Mouse (Mus musculus): ENCODE data around the gene Zfp750. TPM values are rescaled to one million over a fixed set of nuclear protein-coding genes. Genes with fewer than 3 reads are reported as not detected.

Zfp750 gene
- polyA plus RNA-seq, 1 experiment from 2014 or later: 0.38 TPM

GRCm38 (mm10) chr11:121544755-121545397 is 25.7 kb upstream of the Zfp750 start:
- H3K27ac ChIP-seq (ENCODE audit: low read depth, low read length): no peak overlapping the region
- no peak for ATAC-seq
- H3K27me3 ChIP-seq (replicated peaks; ENCODE audit: control insufficient read depth, insufficient read depth, low read length): no peaks in the 10 kb centered on the region
- peaks cover 9% of the 10 kb centered on the region for H3K4me1 ChIP-seq (ENCODE audit: control insufficient read depth, insufficient read depth, low read depth, low read length)
- no peaks in the 10 kb centered on the region for H3K9me3 ChIP-seq (ENCODE audit: control insufficient read depth, low read length)
- H3K36me3 ChIP-seq (ENCODE audit: control insufficient read depth, insufficient read depth, low read length): no peaks in the 10 kb centered on the region
- H3K4me2 ChIP-seq (ENCODE audit: low read length): no peak overlapping the region
- WGBS: 78% methylated on average over 7 of the region's 7 CpGs
- no peak overlapping the region for H3K9ac ChIP-seq (ENCODE audit: low read depth, low read length)
- H3K4me3 ChIP-seq (ENCODE audit: low read length): no peak overlapping the region

GRCm38 (mm10) chr11:121543922-121544321 is 24.8 kb upstream of the Zfp750 start:
- ATAC-seq: peak; percentile 20; the same call in 1 of the 2 replicates
- Histone ChIP-seq H3K27me3 (replicated peaks; ENCODE audit: control insufficient read depth, insufficient read depth, low read length) (no peaks in the 10 kb centered on the region), H3K4me2 (ENCODE audit: low read length) (no peak overlapping the region), H3K9me3 (ENCODE audit: control insufficient read depth, low read length) (no peaks in the 10 kb centered on the region), H3K36me3 (ENCODE audit: control insufficient read depth, insufficient read depth, low read length) (no peaks in the 10 kb centered on the region), H3K27ac (ENCODE audit: low read depth, low read length) (no peak overlapping the region; the same call in 1 of the 2 replicates), H3K4me3 (ENCODE audit: low read length) (no peak overlapping the region), H3K9ac (ENCODE audit: low read depth, low read length) (no peak overlapping the region), H3K4me1 (ENCODE audit: control insufficient read depth, insufficient read depth, low read depth, low read length) (no peaks in the 10 kb centered on the region; the same call in 1 of the 2 replicates)
- 85% methylated on average over 9 of the region's 9 CpGs for WGBS

GRCm38 (mm10) chr11:121543287-121543856 is 24.2 kb upstream of the Zfp750 start:
- H3K27ac ChIP-seq (ENCODE audit: low read depth, low read length): no peak overlapping the region
- no peak for ATAC-seq
- H3K36me3 ChIP-seq (ENCODE audit: control insufficient read depth, insufficient read depth, low read length): no peaks in the 10 kb centered on the region
- no peak overlapping the region for H3K4me2 ChIP-seq (ENCODE audit: low read length)
- no peaks in the 10 kb centered on the region for H3K9me3 ChIP-seq (ENCODE audit: control insufficient read depth, low read length)
- no peaks in the 10 kb centered on the region for H3K27me3 ChIP-seq (replicated peaks; ENCODE audit: control insufficient read depth, insufficient read depth, low read length)
- H3K4me1 ChIP-seq (ENCODE audit: control insufficient read depth, insufficient read depth, low read depth, low read length): no peaks in the 10 kb centered on the region
- WGBS: 90% methylated on average over 5 of the region's 5 CpGs
- no peak overlapping the region for H3K4me3 ChIP-seq (ENCODE audit: low read length)
- no peak overlapping the region for H3K9ac ChIP-seq (ENCODE audit: low read depth, low read length)

GRCm38 (mm10) chr11:121542471-121542870 is 23.3 kb upstream of the Zfp750 start:
- Histone ChIP-seq H3K9me3 (ENCODE audit: control insufficient read depth, low read length) (no peaks in the 10 kb centered on the region), H3K4me3 (ENCODE audit: low read length) (no peak overlapping the region), H3K27ac (ENCODE audit: low read depth, low read length) (no peak overlapping the region), H3K4me2 (ENCODE audit: low read length) (no peak overlapping the region), H3K36me3 (ENCODE audit: control insufficient read depth, insufficient read depth, low read length) (no peaks in the 10 kb centered on the region), H3K9ac (ENCODE audit: low read depth, low read length) (no peak overlapping the region), H3K4me1 (ENCODE audit: control insufficient read depth, insufficient read depth, low read depth, low read length) (no peaks in the 10 kb centered on the region), H3K27me3 (replicated peaks; ENCODE audit: control insufficient read depth, insufficient read depth, low read length) (no peaks in the 10 kb centered on the region)
- ATAC-seq: no peak
- WGBS: 88% methylated on average over 4 of the region's 4 CpGs

- no peaks in the 10 kb centered on the region for H3K4me1 ChIP-seq (ENCODE audit: control insufficient read depth, insufficient read depth, low read depth, low read length)
- H3K4me2 ChIP-seq (ENCODE audit: low read length): no peak overlapping the region
- H3K9ac ChIP-seq (ENCODE audit: low read depth, low read length): no peak overlapping the region
- H3K9me3 ChIP-seq (ENCODE audit: control insufficient read depth, low read length): no peaks in the 10 kb centered on the region
- no peak overlapping the region for H3K4me3 ChIP-seq (ENCODE audit: low read length)
- H3K36me3 ChIP-seq (ENCODE audit: control insufficient read depth, insufficient read depth, low read length): no peaks in the 10 kb centered on the region
- no peak for ATAC-seq
- no peak overlapping the region for H3K27ac ChIP-seq (ENCODE audit: low read depth, low read length)
- no peaks in the 10 kb centered on the region for H3K27me3 ChIP-seq (replicated peaks; ENCODE audit: control insufficient read depth, insufficient read depth, low read length)
- 48% methylated on average over 3 of the region's 3 CpGs for WGBS
Measured at GRCm38 (mm10) chr11:121536528-121536927, 17.4 kb upstream of the Zfp750 start.

- WGBS: 90% methylated on average over 3 of the region's 3 CpGs
- Histone ChIP-seq H3K27me3 (replicated peaks; ENCODE audit: control insufficient read depth, insufficient read depth, low read length) (no peaks in the 10 kb centered on the region), H3K27ac (ENCODE audit: low read depth, low read length) (no peak overlapping the region), H3K4me2 (ENCODE audit: low read length) (no peak overlapping the region), H3K4me1 (ENCODE audit: control insufficient read depth, insufficient read depth, low read depth, low read length) (no peaks in the 10 kb centered on the region), H3K36me3 (ENCODE audit: control insufficient read depth, insufficient read depth, low read length) (no peaks in the 10 kb centered on the region), H3K4me3 (ENCODE audit: low read length) (no peak overlapping the region), H3K9me3 (ENCODE audit: control insufficient read depth, low read length) (no peaks in the 10 kb centered on the region), H3K9ac (ENCODE audit: low read depth, low read length) (no peak overlapping the region)
- ATAC-seq: no peak
Measured at GRCm38 (mm10) chr11:121529747-121530146, 10.6 kb upstream of the Zfp750 start.

- H3K36me3 ChIP-seq (ENCODE audit: control insufficient read depth, insufficient read depth, low read length): no peaks in the 10 kb centered on the region
- WGBS: 94% methylated on average over 7 of the region's 7 CpGs
- no peak overlapping the region for H3K4me3 ChIP-seq (ENCODE audit: low read length)
- H3K9me3 ChIP-seq (ENCODE audit: control insufficient read depth, low read length): no peaks in the 10 kb centered on the region
- H3K27ac ChIP-seq (ENCODE audit: low read depth, low read length): no peak overlapping the region
- H3K9ac ChIP-seq (ENCODE audit: low read depth, low read length): no peak overlapping the region
- H3K4me2 ChIP-seq (ENCODE audit: low read length): no peak overlapping the region
- H3K4me1 ChIP-seq (ENCODE audit: control insufficient read depth, insufficient read depth, low read depth, low read length): no peaks in the 10 kb centered on the region; the same call in 1 of the 2 replicates
- no peak for ATAC-seq
- no peaks in the 10 kb centered on the region for H3K27me3 ChIP-seq (replicated peaks; ENCODE audit: control insufficient read depth, insufficient read depth, low read length)
Measured at GRCm38 (mm10) chr11:121524191-121524590, 5.1 kb upstream of the Zfp750 start.

- peaks cover 3% of the 10 kb centered on the region for H3K4me1 ChIP-seq (ENCODE audit: control insufficient read depth, insufficient read depth, low read depth, low read length)
- H3K4me3 ChIP-seq (ENCODE audit: low read length): no peak overlapping the region
- 92% methylated on average over 4 of the region's 4 CpGs for WGBS
- H3K9me3 ChIP-seq (ENCODE audit: control insufficient read depth, low read length): no peaks in the 10 kb centered on the region
- no peak overlapping the region for H3K9ac ChIP-seq (ENCODE audit: low read depth, low read length)
- no peaks in the 10 kb centered on the region for H3K36me3 ChIP-seq (ENCODE audit: control insufficient read depth, insufficient read depth, low read length)
- no peak overlapping the region for H3K4me2 ChIP-seq (ENCODE audit: low read length)
- no peak overlapping the region for H3K27ac ChIP-seq (ENCODE audit: low read depth, low read length)
- no peak for ATAC-seq
- no peaks in the 10 kb centered on the region for H3K27me3 ChIP-seq (replicated peaks; ENCODE audit: control insufficient read depth, insufficient read depth, low read length)
Measured at GRCm38 (mm10) chr11:121522156-121522762, 3.1 kb upstream of the Zfp750 start.

GRCm38 (mm10) chr11:121520761-121521160 is 1.6 kb upstream of the Zfp750 start:
- Histone ChIP-seq H3K4me1 (ENCODE audit: control insufficient read depth, insufficient read depth, low read depth, low read length) (peaks cover 5% of the 10 kb centered on the region), H3K36me3 (ENCODE audit: control insufficient read depth, insufficient read depth, low read length) (no peaks in the 10 kb centered on the region), H3K27me3 (replicated peaks; ENCODE audit: control insufficient read depth, insufficient read depth, low read length) (no peaks in the 10 kb centered on the region), H3K9me3 (ENCODE audit: control insufficient read depth, low read length) (no peaks in the 10 kb centered on the region), H3K4me3 (ENCODE audit: low read length) (no peak overlapping the region), H3K9ac (ENCODE audit: low read depth, low read length) (no peak overlapping the region), H3K4me2 (ENCODE audit: low read length) (no peak overlapping the region), H3K27ac (ENCODE audit: low read depth, low read length) (no peak overlapping the region)
- 88% methylated on average over 2 of the region's 2 CpGs for whole genome bisulfite sequencing
- no peak for ATAC-seq

Measured in hindbrain, embryonic 16.5 days (tissue).